Mouse (Mus musculus) frontal cortex, postnatal 36 days (tissue): Measurements from ENCODE around the gene Rab6b.
A peak's percentile ranks its signal among the peaks of the same experiment; 100 is the strongest.
"Not testable (repeated sequence)": the region's sequence is repeated elsewhere in the genome, so short reads cannot be mapped to it uniquely, and the experiment has no call there.

Source experiments
- DNase-seq, 2 experiments: peaks; one replicate each; pipeline ENCODE4 v3.0.0; 2022; ENCODE audit warnings: low spot score in 2 of 2

The Rab6b gene

DNA sequence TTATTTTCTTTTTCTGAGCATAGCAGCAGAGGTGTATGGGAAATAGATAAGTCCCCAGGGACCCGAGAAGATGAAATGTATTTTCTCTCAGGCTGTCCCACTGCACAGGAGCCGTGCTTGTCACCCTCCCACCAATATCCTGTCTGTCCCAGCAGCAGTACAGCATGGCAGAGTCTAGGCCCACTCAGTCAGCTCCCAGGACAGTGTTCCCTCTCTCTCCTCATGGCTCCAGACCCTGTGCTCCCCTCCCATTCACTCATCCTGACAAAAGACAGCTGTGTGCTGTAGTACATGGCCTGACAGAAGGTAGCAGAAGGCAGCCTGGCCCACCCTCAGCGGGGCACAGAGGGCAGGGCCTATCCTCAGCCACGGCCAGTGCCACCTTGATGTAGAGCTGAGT lies 32.3 kb downstream of the Rab6b start:
- DNase-seq = no peak

DNA sequence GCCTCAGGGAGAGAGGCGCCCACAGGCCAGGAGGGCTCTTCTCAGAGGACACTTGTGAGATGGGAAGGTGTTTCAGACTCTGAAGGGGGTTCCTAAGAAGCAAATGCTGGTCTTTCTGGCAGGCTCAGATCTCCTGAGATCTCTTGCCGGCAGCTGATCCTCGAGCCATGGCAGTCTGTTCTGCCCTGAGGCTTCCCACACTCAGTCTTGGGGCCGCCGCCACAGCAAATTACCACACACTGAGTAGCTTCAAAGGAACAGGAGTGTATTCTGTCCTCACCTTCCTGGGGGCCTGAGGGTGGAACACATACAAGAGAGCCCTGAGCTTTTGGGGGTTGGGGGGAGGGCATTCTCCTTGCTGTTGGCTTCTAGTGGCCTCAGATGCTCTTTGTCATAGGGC lies 33.8 kb downstream of the Rab6b start:
- DNase-seq = no peak

- DNase-seq = no peak
Observed at GRCm38 (mm10) chr9:103146257-103146656, 34.7 kb downstream of the Rab6b start.

DNA sequence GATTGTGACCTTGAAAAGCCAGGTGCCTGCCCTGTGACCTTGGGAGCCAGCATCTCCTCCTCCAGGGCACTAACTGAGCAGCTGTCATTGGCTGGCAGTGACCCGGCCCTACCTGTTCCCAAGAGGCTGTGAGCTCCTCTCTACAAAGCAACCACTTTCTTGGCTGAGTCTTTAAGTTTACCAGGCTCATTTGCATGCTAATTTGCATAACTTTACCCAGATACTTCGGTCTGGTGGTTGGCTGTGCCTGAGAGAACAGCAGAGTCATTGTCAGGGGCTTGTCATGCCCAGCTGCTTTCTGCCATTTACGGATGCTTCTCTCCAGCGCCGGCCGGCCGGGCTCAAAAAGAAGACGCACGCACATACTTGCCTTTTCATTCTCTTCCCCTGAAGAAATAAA lies 35.1 kb downstream of the Rab6b start:
- peak in 1 of 2 experiments; percentile 55 for DNase-seq

- DNase-seq = no peak
Observed at GRCm38 (mm10) chr9:103147103-103147502, 35.5 kb downstream of the Rab6b start.

- DNase-seq = no peak
Observed at GRCm38 (mm10) chr9:103149074-103149799, 37.6 kb downstream of the Rab6b start.

DNA sequence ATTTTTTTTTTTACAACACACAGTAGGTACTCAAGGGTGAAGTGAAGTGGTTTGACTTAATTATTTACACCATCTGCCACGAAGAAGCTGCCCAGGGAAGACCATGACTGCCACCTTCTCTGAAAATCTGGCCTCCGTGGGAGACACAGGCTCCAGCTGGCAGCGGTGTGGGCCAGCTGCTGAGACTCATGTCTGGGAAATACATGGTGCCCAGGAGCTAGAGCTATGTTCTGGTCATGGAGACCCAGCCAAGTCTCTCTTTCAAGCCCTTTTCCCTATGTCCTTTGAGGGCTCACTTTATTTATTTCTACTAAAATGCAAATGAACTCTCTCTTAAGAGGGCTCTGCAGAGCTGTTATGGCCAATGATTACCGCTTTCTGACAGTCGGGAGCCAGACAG lies 41.7 kb downstream of the Rab6b start:
- DNase-seq = no peak

- no peak for DNase-seq
Observed at GRCm38 (mm10) chr9:103154568-103154967, 43.0 kb downstream of the Rab6b start.

DNA sequence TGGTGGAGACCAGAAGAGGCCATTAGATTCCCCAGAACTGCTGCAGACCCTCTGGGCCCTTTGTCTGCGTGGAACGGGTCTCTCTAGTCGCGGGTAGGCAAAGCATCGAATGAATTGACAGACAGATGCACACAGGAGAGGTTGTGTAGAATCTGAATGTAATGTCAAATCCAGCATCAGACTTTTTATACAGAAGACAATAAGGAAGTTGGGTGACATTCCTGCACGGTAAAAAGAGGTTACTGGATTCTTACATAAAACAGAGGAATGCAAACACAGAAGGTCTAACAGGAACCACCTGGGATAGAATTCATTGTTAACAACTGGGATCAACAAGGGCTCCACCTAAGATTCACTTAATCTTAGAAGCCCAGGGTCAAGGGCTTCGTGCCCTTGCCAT lies 43.6 kb downstream of the Rab6b start:
- DNase-seq = not testable (repeated sequence)

DNA sequence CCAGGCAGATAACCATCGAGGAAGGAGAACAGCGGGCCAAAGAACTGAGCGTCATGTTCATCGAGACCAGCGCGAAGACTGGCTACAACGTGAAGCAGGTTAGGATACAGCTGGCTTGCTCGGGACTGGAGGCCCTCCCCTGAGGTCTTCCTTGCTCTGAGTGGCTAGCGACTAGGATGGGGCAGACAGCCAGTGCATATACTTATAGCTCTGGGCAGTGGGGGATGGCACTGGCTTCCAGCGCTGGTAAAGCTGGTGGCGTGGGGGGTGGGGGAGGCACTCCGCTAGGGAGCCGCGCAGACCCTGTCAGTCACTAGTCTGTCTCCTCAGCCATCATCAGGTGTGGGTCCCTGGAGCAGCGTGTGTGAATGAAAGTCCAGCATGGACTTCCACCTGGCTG lies 52.2 kb downstream of the Rab6b start:
- no peak for DNase-seq

- DNase-seq = no peak
Observed at GRCm38 (mm10) chr9:103168046-103168445, 56.5 kb downstream of the Rab6b start.

DNA sequence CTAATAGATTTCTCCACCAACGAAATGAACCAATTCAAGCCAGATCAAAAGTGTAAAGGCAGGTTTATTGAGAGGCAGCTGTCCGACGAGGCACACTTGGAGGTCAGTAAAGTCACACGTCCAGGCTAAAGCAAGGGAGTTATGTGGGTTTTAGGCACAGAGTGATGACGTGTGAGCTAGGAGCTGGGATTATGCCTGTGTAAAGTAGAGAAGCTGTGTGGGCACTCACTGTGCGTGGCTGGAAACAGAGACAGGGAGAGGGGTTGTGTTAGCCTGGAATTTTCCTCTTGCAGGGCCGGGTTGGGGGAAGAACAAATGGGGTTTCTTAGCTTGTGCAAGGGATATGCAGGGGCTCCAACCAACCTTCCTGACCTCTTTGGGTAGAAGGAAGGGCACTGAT lies 57.2 kb downstream of the Rab6b start:
- DNase-seq = peak; percentile 45 to 56

DNA sequence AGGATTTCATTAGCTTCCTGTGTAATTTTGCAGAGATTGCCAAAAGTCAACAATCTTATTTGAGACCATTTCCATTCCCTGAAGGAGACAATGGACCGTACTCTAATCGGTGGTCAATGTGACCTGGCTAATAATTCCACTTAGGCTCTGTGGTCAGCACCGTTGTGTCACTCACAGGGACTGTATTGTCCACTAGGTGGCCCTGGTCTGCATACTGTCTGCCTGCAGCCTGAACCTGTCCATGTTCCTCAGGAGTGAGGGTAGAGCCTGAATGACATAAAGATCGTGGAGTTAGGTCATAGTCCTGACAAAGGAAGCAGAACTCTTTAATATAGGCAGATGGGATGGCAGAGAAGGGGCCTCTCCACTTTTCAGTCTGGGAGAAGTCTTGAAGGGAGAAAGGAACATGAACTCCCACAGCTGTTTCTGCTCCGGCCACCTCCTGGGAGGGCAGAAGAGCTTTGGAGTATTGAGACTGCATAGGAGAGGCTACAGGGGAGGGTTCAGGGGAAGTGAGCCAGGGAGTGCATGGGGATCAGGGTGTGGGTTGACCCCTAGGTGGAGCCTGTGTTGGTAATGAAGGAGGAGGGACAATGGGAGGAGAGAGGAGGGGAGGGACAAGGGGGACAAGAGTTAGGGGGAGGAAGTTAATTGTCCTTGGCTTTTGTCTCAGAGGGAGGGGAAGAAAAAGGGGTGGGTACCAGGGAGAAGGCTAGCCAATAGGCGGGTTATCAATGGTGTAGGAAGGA lies 63.4 kb downstream of the Rab6b start:
- no peak for DNase-seq

DNA sequence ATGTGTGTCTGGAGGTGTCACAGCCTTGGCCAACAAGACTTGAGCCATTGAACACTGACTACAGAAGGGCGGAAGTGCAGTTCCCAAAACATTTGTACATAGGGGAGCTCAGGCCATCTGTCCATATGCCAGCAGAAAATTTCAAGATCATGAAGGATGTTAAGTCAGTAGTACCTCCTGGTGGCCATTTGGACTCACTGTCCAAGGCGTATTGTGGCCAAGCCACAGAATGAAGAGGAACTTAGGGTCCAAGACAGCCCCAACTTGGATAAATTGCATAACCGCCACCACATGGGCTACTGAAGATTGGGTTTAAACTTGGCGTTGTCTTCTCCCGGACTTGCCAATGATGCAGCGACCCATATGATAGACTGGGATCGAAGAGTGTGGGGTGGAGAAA lies 64.1 kb downstream of the Rab6b start:
- DNase-seq = no peak

DNA sequence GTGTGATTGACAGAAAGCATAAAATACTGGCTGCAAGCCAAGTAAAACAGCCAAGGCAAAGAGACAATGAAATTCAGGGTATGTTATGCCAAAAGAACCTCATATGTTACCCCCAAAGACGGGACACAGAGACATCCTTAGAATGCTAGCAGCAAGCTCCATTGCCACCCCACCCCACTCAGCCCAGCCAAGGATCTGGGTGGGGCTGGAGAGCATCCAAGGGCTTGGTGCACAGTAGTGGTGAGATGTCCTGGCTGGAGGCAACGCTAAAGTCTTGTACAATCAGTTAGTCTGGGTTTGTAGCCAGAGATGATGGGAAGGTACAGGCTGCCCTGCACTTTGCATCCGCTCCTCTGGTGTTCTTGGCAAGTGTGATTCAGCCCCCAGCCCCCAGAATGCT lies 68.7 kb downstream of the Rab6b start:
- peak in 1 of 2 experiments; percentile 22 for DNase-seq

GRCm38 (mm10) chr9:103180807-103181565 lies 69.4 kb downstream of the Rab6b start:
- peak; percentile 30 to 47 for DNase-seq

GRCm38 (mm10) chr9:103181886-103182285 lies 70.3 kb downstream of the Rab6b start:
- DNase-seq = no peak

GRCm38 (mm10) chr9:103184855-103185254 lies 73.3 kb downstream of the Rab6b start:
- no peak for DNase-seq

DNA sequence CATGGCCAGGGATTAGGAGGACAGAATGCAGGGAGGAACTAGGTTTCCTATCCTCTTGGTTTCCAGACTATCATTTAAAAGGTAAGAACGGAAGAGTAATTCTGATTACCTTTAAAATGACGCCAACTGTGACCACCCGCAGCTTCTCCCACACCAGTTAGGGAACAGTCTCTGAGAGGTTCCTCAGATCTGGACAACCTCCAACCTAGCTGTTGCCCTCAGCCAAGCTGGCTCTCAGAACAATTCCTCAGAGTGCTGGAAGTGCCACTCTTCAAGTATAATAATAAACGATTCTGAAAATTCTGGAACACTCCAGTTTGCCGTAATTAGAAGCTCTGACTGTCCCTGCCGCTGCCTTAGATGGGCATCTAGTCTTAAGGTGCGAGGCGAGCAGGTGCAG lies 74.4 kb downstream of the Rab6b start:
- peak in 1 of 2 experiments; percentile 22 for DNase-seq

GRCm38 (mm10) chr9:103186747-103187146 lies 75.2 kb downstream of the Rab6b start:
- DNase-seq = peak in 1 of 2 experiments; percentile 22

GRCm38 (mm10) chr9:103188416-103188815 lies 76.8 kb downstream of the Rab6b start:
- no peak for DNase-seq

GRCm38 (mm10) chr9:103201561-103202260 lies 90.1 kb downstream of the Rab6b start, which contains the start of gene Srprb:
Gene Srprb (minus strand): TSS chr9:103202137.
- peak; percentile 91 to 95 for DNase-seq
